ENCODE assay signal across 10 mouse cellular contexts in genomic region chr13:49001691-49002090, GRCm38 (mm10). TPM values are rescaled to one million over a fixed set of nuclear protein-coding genes. Genes with fewer than 3 reads are reported as not detected.
DNase-seq lines count a peak whose midpoint lies in the region; ATAC-seq lines count a peak whose summit lies in the region.
"Had no signal": no experiment of that assay in that cellular context is flagged by ENCODE, and none has a peak within 500 bp of the region (broad histone marks: within the 10 kb centered on the region; RNA-seq: fewer than 3 reads in every experiment).

No protein-coding gene starts in this region.

- ATAC-seq in CD4-positive, CD25-positive, alpha-beta regulatory T cell, adult 4 months = no peak
- ATAC-seq: activated CD4-positive, CD25-positive, alpha-beta regulatory T cell, adult 4 months; midbrain, embryonic 15.5 days had no signal

- DNase-seq in heart, postnatal 4 days = peak; percentile 15
- no peak for DNase-seq in heart, postnatal 14 days
- DNase-seq in lung, postnatal 4 days = peak; percentile 14 to 41
- no peak for DNase-seq in lung, postnatal 36 days
- DNase-seq in adrenal gland, adult 8-10 months = peak; percentile 67
- peak; percentile 91 to 95 for DNase-seq in cerebellum, postnatal 14 days
- no peak for DNase-seq in kidney, adult 11 months

- intact Hi-C loops in heart, postnatal 14 days (cut with DNase I) = no loop called here

RNA-seq across cellular contexts. Expression of gene Fam120a, which starts 33.9 kb away (rescaled TPM):
- 100 to 1,000 TPM; 112 to 118 TPM for total RNA-seq in heart, postnatal 4 days (2021)
- total RNA-seq in heart, postnatal 14 days (2021) = 100 to 1,000 TPM; 107 to 109 TPM
- 100 to 1,000 TPM; 170 to 195 (median 182) TPM for total RNA-seq in adrenal gland, adult 8-10 months (2022)
- polyA plus RNA-seq in CD4-positive, CD25-positive, alpha-beta regulatory T cell, adult 4 months (2017; shearing (Covaris generic)) = 10 to 100 TPM; 21.1 to 34.3 TPM

Comparison
In these comparisons a context has a peak if more than half of its experiments do, and no peak if none do; other contexts are left out.
1. DNase-seq: peak in heart, postnatal 4 days (single experiment), lung, postnatal 4 days (2 of 2), adrenal gland, adult 8-10 months (single experiment) and cerebellum, postnatal 14 days (2 of 2); none in heart, postnatal 14 days (0 of 2), lung, postnatal 36 days (single experiment) and kidney, adult 11 months (single experiment).